Mouse (Mus musculus) brain, adult 2 months (tissue): Measurements from ENCODE around the gene Gm5615.

Experiments
- DNase-seq: peaks from one replicate; pipeline ENCODE4 v3.0.0; 2011; ENCODE audit warnings: low read depth, low spot score

The Gm5615 gene

DNA sequence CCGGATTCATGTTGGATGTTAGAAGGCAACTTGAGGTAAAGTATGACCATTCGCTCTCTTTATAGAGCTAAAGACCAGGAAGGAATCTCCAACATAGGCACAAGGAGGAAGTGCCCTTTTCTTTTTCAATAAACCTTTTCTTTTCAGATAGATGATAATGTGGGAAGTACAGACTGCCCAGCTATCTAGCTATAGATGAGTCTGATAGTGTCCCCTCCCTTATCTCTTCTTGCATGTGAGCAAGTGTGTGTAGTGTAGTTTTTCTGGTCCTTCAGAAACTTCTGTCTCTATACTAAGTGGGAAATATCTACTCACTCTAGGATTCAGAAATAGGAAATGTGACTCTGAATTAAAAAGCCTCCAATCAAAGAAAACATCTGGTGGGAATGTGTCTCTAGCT is at the start of gene Gm5615:
TSS of gene Gm5615 (minus strand) at position 101 of the 400 bp plus-strand sequence.
- no peak for DNase-seq

DNA sequence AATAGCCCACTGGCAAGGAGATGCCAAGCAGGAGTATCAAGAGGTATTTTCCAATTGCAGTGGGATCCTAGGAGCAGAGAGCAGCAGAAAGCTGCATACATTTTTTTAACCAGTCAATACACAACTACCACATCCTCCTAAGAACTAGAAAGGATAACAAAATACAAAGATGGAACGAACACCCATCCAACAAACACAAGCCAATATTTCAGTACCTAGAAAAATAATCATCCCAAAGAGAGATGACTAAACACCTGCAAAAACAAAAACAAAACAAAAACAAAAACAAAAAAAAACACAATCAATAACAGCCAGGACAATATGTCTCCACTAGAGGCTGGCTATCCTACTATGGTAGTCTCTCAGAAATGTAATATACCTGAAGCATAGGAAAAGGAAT is 40.8 kb upstream of the Gm5615 start, which contains the start of gene Gm17689:
TSS of gene Gm17689 (minus strand) at position 101 of the 400 bp plus-strand sequence.
- DNase-seq = no peak

DNA sequence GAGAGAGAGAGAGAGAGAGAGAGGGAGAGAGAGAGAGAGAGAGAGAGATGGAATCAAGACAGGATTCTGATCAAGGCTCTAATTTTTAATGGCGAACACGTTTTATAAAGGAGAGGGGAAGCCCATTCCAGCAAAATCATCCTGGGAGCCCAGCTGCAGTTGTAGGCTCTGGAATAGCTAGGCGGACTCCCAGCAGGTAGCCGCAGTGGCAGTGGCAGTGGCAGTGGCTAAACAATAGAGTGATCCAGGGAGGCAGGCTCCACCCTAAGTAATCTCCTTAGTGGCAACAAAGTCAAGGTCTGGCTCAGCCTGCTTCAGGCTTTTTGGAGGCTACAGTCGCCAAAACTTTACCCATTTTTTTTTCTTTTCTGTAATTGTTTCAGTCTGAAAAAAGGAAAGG is 37.6 kb downstream of the Gm5615 start:
- no peak for DNase-seq

DNA sequence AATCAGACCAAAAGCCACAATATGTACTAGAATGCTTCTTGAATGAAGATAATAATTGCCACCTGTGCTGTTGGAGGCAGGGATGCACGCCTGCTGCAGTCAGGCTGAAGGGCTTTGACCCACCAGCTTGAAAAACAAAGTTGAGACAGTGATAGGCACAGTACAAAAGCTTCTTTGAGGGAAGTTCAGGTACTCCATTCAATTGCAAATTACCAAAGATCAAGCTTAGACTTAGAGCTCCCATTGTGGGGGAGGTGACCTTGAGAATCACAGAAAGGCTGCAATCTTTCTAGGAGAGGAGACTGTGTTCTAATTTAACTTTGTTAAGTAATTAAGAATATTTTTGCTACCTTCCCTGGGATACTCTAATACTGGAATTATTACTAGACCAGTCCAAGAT is 45.9 kb downstream of the Gm5615 start:
- DNase-seq = no peak

DNA sequence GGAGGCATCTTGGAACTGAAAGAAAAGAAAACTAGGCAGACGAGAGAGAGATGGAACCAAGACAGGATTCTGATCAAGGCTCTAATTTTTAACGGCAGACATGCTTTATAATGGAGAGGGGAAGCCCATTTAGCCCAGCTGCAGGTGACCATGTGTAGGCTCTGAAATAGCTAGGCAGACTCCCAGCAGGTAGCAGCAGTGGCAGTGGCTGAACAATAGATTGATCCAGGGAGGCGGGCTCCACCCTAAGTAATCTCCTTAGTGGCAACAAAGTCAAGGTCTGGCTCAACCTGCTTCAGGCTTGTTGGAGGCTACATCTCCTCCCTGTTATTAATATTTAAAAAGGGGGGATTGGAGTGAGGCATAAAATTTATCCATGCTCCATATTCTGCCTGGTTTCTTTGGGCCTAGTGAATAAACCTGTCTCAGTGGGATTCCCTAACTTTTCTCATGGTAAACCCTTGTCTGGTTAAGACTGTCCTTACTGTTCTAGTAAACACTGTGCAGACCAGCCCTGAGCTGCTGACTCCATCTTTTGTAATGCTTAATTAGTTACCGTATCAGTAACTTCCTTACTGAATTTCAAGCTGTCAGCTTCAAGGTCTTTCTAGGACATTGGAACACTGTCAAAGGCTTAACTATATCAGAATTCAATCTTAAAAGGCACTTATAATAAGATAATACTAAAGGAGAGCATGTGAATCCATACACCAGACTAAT is 47.1 kb downstream of the Gm5615 start:
- DNase-seq = no peak
